Mouse (Mus musculus) neural tube, embryonic 10.5 days (tissue): Measurements from ENCODE around the gene Nhsl2.
"Not testable (repeated sequence)": the region's sequence is repeated elsewhere in the genome, so short reads cannot be mapped to it uniquely, and the experiment has no call there.

Experiments
- DNase-seq: peaks from one replicate; pipeline ENCODE4 v3.0.0-alpha.2; 2017; ENCODE audit warnings: low spot score; ENCODE audit errors: extremely low spot score

The Nhsl2 gene

GRCm38 (mm10) chrX:101849281-101849821 lies at the start of gene Nhsl2:
Gene Nhsl2 (plus strand): TSS chrX:101849385.
- DNase-seq: peak; percentile 53

- DNase-seq: no peak
These were observed 43.7 kb upstream of the Nhsl2 start for GRCm38 (mm10) chrX:101805512-101805911.

GRCm38 (mm10) chrX:101811750-101812149 lies 37.4 kb upstream of the Nhsl2 start:
- no peak for DNase-seq

- no peak for DNase-seq
These were observed 30.0 kb upstream of the Nhsl2 start for GRCm38 (mm10) chrX:101819163-101819562.

GRCm38 (mm10) chrX:101819980-101820379 lies 29.2 kb upstream of the Nhsl2 start:
- not testable (repeated sequence) for DNase-seq

- no peak for DNase-seq
These were observed 1.9 kb upstream of the Nhsl2 start for GRCm38 (mm10) chrX:101847191-101847795.

- peak; percentile 63 for DNase-seq
These were observed 841 bp downstream of the Nhsl2 start for GRCm38 (mm10) chrX:101849901-101850551.

GRCm38 (mm10) chrX:101851566-101852354 lies 2.6 kb downstream of the Nhsl2 start:
- DNase-seq: no peak

- DNase-seq: no peak
These were observed 14.6 kb downstream of the Nhsl2 start for GRCm38 (mm10) chrX:101863666-101864378.

- DNase-seq: no peak
These were observed 15.6 kb downstream of the Nhsl2 start for GRCm38 (mm10) chrX:101864788-101865187.

GRCm38 (mm10) chrX:101874147-101874546 lies 25.0 kb downstream of the Nhsl2 start:
- no peak for DNase-seq

GRCm38 (mm10) chrX:101874901-101875300 lies 25.7 kb downstream of the Nhsl2 start:
- DNase-seq: no peak

- no peak for DNase-seq
These were observed 27.0 kb downstream of the Nhsl2 start for GRCm38 (mm10) chrX:101876136-101876535.

- no peak for DNase-seq
These were observed 28.7 kb downstream of the Nhsl2 start for GRCm38 (mm10) chrX:101877840-101878239.

GRCm38 (mm10) chrX:101878546-101878945 lies 29.4 kb downstream of the Nhsl2 start:
- DNase-seq: no peak

GRCm38 (mm10) chrX:101882141-101882751 lies 33.1 kb downstream of the Nhsl2 start:
- no peak for DNase-seq

- no peak for DNase-seq
These were observed 40.2 kb downstream of the Nhsl2 start for GRCm38 (mm10) chrX:101889384-101889783.

- no peak for DNase-seq
These were observed 40.8 kb downstream of the Nhsl2 start for GRCm38 (mm10) chrX:101889813-101890469.

GRCm38 (mm10) chrX:101893796-101894195 lies 44.6 kb downstream of the Nhsl2 start:
- no peak for DNase-seq

GRCm38 (mm10) chrX:101898341-101898740 lies 49.2 kb downstream of the Nhsl2 start:
- DNase-seq: no peak
